Mouse (Mus musculus) stomach, postnatal 0 days (tissue): Measurements from ENCODE around the gene Med12l.

ENCODE experiments used
- CTCF ChIP-seq: IDR thresholded peaks from 2 replicates; pipeline ENCODE4 v1.5.1; 2016; ENCODE audit warnings: antibody characterized with exemption, low read depth, mild to moderate bottlenecking, moderate library complexity
- EP300 ChIP-seq: optimal IDR thresholded peaks from 2 replicates; pipeline ENCODE3; 2016; ENCODE audit warnings: antibody characterized with exemption

- TF ChIP-seq CTCF (no peak), EP300 (no peak)
These were observed 242.4 kb downstream of the Med12l start for GRCm38 (mm10) chr3:59248031-59248430.
